Mouse (Mus musculus): ENCODE results near the gene Ppp1r14d. TPM values are rescaled to one million over a fixed set of nuclear protein-coding genes. Genes with fewer than 3 reads are reported as not detected.
A peak's percentile ranks its signal among the peaks of the same experiment; 100 is the strongest.

Gene Ppp1r14d
- total RNA-seq, 2 experiments from 2014 or later, result not detected

- no peak for DNase-seq (ENCODE audit: low spot score in 2 of 2)
These were observed 55.6 kb downstream of the Ppp1r14d start, which contains the start of gene Gm14137 for GRCm38 (mm10) chr2:119173991-119174651. TSS of gene Gm14137 (plus strand) at chr2:119174509.

GRCm38 (mm10) chr2:119172862-119173576 lies 56.7 kb downstream of the Ppp1r14d start:
- DNase-seq (ENCODE audit: low spot score in 2 of 2), result peak in 1 of 2 experiments; percentile 24

DNA sequence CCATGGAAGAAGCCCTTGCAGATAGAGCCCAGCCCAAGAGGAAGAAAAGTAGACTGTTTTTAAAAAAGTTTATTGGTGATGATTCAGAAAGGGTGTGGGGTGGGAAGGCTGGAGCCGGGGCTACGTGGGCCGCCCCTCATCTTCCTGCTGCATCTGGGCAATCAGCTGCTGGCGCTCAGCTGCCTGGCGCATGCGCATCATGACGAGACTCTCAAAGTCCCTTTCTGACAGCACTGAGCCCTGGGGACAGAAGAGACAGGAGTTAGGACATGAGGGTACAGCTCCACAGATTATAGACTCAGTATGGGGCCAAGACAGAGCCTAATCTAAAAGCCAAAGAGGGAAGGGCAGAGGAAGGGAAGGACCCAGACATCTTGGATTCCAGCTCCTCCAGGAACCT lies 57.3 kb downstream of the Ppp1r14d start:
- DNase-seq (ENCODE audit: low spot score in 2 of 2), result no peak

DNA sequence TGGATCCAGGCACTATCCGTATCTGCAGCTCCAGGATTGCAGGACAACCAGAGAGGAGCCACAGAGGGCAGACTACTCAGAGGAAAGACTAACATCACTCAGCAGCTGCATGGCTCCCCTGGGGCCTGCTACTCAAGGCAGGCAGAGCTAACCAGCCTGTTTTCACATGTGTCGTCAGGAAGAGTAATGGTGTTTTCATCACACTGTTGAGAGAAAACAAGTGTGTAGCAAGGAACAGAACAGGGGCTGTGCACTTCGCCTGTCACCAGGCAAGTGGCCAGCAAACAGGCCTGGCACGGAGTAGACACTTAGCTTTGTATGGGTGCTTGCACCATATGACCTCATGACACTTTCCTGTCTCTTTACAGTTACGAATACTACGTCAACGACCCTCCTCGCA lies 58.1 kb downstream of the Ppp1r14d start:
- no peak for DNase-seq (ENCODE audit: low spot score in 2 of 2)

GRCm38 (mm10) chr2:119170282-119170681 lies 59.4 kb downstream of the Ppp1r14d start:
- DNase-seq (ENCODE audit: low spot score in 2 of 2), result no peak

Other genes starting within 250 kb of the Ppp1r14d start
- 10 to 100 TPM; 47.4 to 48.4 TPM for gene Ccdc32, start 200.5 kb downstream of the Ppp1r14d start, total RNA-seq (2021)
- gene Rpusd2, start 195.1 kb downstream of the Ppp1r14d start, total RNA-seq (2021), result 1 to 10 TPM; 8.5 to 8.9 TPM
- under 1 TPM; 0.05 to 0.07 TPM for gene Knl1, start 182.8 kb downstream of the Ppp1r14d start, total RNA-seq (2021)
- 1 to 10 TPM in 1 of 2 experiments, under 1 TPM in 1; 0.70 to 1.5 TPM for gene Rad51, start 117.1 kb downstream of the Ppp1r14d start, total RNA-seq (2021)
- gene Rmdn3, start 72.9 kb downstream of the Ppp1r14d start, total RNA-seq (2021), result 10 to 100 TPM; 57.3 to 65.9 TPM
- 1 to 10 TPM in 1 of 2 experiments, under 1 TPM in 1; 0.56 to 1.0 TPM for gene Gchfr, start 62.1 kb downstream of the Ppp1r14d start, total RNA-seq (2021)
- gene Gm14137, start 55.4 kb downstream of the Ppp1r14d start, total RNA-seq (2021), result not detected
- 10 to 100 TPM; 24.2 to 37.3 TPM for gene Zfyve19, start 21.3 kb downstream of the Ppp1r14d start, total RNA-seq (2021)
- 10 to 100 TPM; 15.9 to 17.7 TPM for gene Dnajc17, start 21.1 kb downstream of the Ppp1r14d start, total RNA-seq (2021)
- 1 to 10 TPM; 1.6 to 1.9 TPM for gene Spint1, start 7.5 kb upstream of the Ppp1r14d start, total RNA-seq (2021)
- 10 to 100 TPM; 11.6 to 11.8 TPM for gene Rhov, start 41.4 kb upstream of the Ppp1r14d start, total RNA-seq (2021)
- 10 to 100 TPM; 50.6 to 51.2 TPM for gene Vps18, start 58.8 kb upstream of the Ppp1r14d start, total RNA-seq (2021)
- 1 to 10 TPM; 1.6 to 2.3 TPM for gene Dll4, start 95.9 kb upstream of the Ppp1r14d start, total RNA-seq (2021)
- gene Chac1, start 121.3 kb upstream of the Ppp1r14d start, total RNA-seq (2021), result 1 to 10 TPM; 7.7 to 9.2 TPM
- gene Ino80, start 247.8 kb upstream of the Ppp1r14d start, total RNA-seq (2021), result 10 to 100 TPM; 21.6 to 21.7 TPM